Mouse (Mus musculus) intestine, postnatal 0 days (tissue): ENCODE measurements around the gene Tpgs1. TPM values are rescaled to one million over a fixed set of nuclear protein-coding genes. Genes with fewer than 3 reads are reported as not detected.
"Not testable (repeated sequence)": the region's sequence is repeated elsewhere in the genome, so short reads cannot be mapped to it uniquely, and the experiment has no call there.

Experiments
- ATAC-seq: fragments of 200-750 bp; cut with Nextera tagmentation; 2 replicates; pipeline ENCODE4 v1.8.0; 2017; ENCODE audit warnings: mild to moderate bottlenecking, moderate TSS enrichment, moderate library complexity
- H3K27ac ChIP-seq: fragments of 300-500 bp; sonication (generic); 2 replicates; pipeline ENCODE4 v1.5.1; 2014; ENCODE audit warnings: mild to moderate bottlenecking, low read depth, low read length, moderate library complexity
- H3K27me3 ChIP-seq: fragments of 300-500 bp; sonication (generic); replicated peaks from 2 replicates; pipeline ENCODE4 v1.6.1; 2014; ENCODE audit warnings: low read length, mixed read lengths; ENCODE audit not compliant: control insufficient read depth, insufficient read depth
- H3K36me3 ChIP-seq: fragments of 300-500 bp; sonication (generic); 2 replicates; pipeline ENCODE4 v1.6.1; 2014; ENCODE audit warnings: mild to moderate bottlenecking, moderate library complexity; ENCODE audit not compliant: control insufficient read depth, insufficient read depth
- H3K4me1 ChIP-seq: fragments of 300-500 bp; sonication (generic); replicated peaks from 2 replicates; pipeline ENCODE4 v1.6.1; 2014; ENCODE audit warnings: antibody characterized with exemption, low read length, mixed read lengths; ENCODE audit not compliant: control insufficient read depth, insufficient read depth
- H3K4me2 ChIP-seq: fragments of 300-500 bp; sonication (generic); replicated peaks from 2 replicates; pipeline ENCODE4 v1.6.1; 2014; ENCODE audit warnings: low read depth, mild to moderate bottlenecking, moderate library complexity
- H3K4me3 ChIP-seq: fragments of 300-500 bp; sonication (generic); 2 replicates; pipeline ENCODE4 v1.5.1; 2014; ENCODE audit warnings: low read depth, low read length
- H3K9ac ChIP-seq: fragments of 300-500 bp; sonication (generic); 2 replicates; pipeline ENCODE4 v1.6.1; 2014; ENCODE audit warnings: mild to moderate bottlenecking, low read depth, low read length
- H3K9me3 ChIP-seq: fragments of 300-500 bp; sonication (generic); 2 replicates; pipeline ENCODE4 v1.6.1; 2016; ENCODE audit warnings: mixed run types; ENCODE audit not compliant: control insufficient read depth
- CTCF ChIP-seq: sonication (generic); IDR thresholded peaks from 2 replicates; pipeline ENCODE4 v1.5.1; 2016; ENCODE audit warnings: low read depth, mild to moderate bottlenecking, control low read depth, antibody characterized with exemption, moderate library complexity
- WGBS: fragments of 180-500 bp; shearing (Covaris S2); extraction: QIAGEN DNeasy Blood & Tissue Kit; methylation state at CpG from one replicate; pipeline ENCODE4 v1.1.7; 2014; 5-methylcytosine and 5-hydroxymethylcytosine counted together
- polyA plus RNA-seq: library from polyadenylated mRNA; unstranded; fragments of >200 nt; fragmentation: Nextera tagmentation; extraction: Ambion mirVana; gene quantifications from 2 replicates; pipeline ENCODE4 v1.2.1, GENCODE M21; 2015

Tpgs1 gene
- polyA plus RNA-seq, 1 experiment from 2014 or later = 47.6 TPM

GRCm38 (mm10) chr10:79700676-79701075, 31.5 kb downstream of the Tpgs1 start:
- Histone ChIP-seq H3K27me3 (no peaks in the 10 kb centered on the region), H3K4me2 (no peak overlapping the region), H3K9ac (no peak overlapping the region), H3K36me3 (no peaks in the 10 kb centered on the region), H3K4me3 (no peak overlapping the region), H3K27ac (peak overlapping the region; percentile 64), H3K4me1 (peaks cover 23% of the 10 kb centered on the region), H3K9me3 (no peaks in the 10 kb centered on the region)
- 23% methylated on average over 7 of the region's 7 CpGs for WGBS
- ATAC-seq = no peak
- TF ChIP-seq CTCF = no peak

DNA sequence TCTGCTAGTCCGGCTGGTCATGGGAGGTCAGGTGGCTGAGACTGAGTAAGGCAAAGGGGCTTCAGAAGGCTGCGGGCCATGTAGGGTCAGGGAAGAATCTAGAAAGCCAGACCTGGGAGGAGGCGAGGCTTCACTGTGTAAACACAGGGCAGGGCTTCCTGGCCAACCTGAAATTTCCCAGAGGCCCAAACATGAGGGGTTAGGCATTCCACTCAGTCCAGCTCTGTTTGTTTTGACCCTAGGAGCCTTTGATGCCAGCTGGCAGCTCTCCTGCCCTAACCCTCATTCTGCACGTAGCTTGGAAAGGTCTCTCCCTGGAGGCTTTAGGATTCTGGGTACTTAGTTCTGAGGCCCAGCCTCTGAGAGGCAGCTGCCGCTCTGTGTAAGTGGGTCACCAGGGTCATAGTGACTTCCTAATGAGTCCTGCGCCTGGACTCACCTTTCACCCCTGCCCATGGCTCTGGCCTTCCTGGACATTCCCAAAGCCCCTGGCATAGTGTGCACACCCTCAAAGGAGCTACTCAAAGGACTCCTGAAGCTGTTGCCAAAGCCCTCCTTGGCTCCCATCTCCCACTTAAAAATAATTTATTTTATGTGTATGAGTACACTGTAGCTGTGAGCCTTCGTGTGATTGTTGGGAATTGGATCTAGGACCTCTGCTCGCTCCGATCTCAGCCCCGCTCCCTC, 32.4 kb downstream of the Tpgs1 start:
- no peak for ATAC-seq
- Histone ChIP-seq H3K27ac (peak overlapping the region; percentile 64; the same call in 1 of the 2 replicates), H3K4me2 (0 out of 2 replicates have a peak overlapping the region, but pooled peaks have one; percentile 17), H3K4me1 (peaks cover 23% of the 10 kb centered on the region; the same call in 1 of the 2 replicates), H3K9ac (no peak overlapping the region; the same call in 1 of the 2 replicates), H3K9me3 (no peaks in the 10 kb centered on the region), H3K36me3 (no peaks in the 10 kb centered on the region), H3K27me3 (no peaks in the 10 kb centered on the region), H3K4me3 (no peak overlapping the region)
- WGBS = 29% methylated on average over 10 of the region's 10 CpGs
- TF ChIP-seq CTCF = no peak

DNA sequence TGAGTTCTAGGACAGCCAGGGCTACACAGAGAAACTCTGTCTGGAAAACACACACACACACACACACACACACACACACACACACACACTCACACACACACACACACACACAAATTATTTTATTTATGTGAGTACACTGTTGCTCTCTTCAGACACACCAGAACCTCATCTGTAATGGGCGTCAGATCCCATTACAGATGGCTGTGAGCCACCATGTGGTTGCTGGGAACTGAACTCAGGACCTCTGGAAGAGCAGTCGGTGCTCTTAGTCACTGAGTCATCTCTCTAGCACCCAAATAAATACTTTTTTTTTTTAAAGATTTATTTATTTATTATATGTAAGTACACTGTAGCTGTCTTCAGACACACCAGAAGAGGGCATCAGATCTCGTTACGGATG, 33.8 kb downstream of the Tpgs1 start:
- H3K9me3 ChIP-seq, ATAC-seq, H3K36me3 ChIP-seq, H3K27ac ChIP-seq, H3K4me2 ChIP-seq, H3K9ac ChIP-seq, H3K27me3 ChIP-seq, H3K4me3 ChIP-seq: not testable (repeated sequence)
- 86% methylated on average over 3 of the region's 4 CpGs for WGBS
- H3K4me1 ChIP-seq = peaks cover 15% of the 10 kb centered on the region

DNA sequence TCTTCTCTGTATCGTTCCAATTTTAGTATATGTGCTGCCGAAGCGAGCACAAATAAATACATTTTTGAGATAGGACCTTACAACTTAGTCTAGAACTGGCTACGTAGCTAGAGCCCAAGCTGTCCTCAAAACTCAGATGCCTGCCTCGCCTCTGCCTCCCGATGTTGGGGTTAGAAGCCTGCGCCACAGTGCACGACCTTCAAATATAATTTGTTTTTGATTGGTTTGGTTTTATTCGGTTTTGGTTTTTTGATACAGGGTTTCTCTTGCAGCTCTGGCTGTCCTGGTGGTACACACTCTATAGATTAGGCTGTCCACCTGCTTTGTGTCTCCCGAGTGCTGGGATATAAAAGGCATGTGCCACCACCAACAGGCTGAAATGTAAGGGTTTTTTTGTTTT, 34.4 kb downstream of the Tpgs1 start:
- Histone ChIP-seq H3K4me2 (peak overlapping the region; percentile 79), H3K9me3 (no peaks in the 10 kb centered on the region), H3K4me3 (peak overlapping the region; percentile 85), H3K4me1 (peaks cover 10% of the 10 kb centered on the region), H3K27ac (no peak overlapping the region), H3K36me3 (0 out of 2 replicates have a peak, but pooled peaks cover 3% of the 10 kb centered on the region), H3K9ac (no peak overlapping the region), H3K27me3 (no peaks in the 10 kb centered on the region)
- no peak for ATAC-seq
- no peak for TF ChIP-seq CTCF
- 79% methylated on average over 10 of the region's 10 CpGs for WGBS

DNA sequence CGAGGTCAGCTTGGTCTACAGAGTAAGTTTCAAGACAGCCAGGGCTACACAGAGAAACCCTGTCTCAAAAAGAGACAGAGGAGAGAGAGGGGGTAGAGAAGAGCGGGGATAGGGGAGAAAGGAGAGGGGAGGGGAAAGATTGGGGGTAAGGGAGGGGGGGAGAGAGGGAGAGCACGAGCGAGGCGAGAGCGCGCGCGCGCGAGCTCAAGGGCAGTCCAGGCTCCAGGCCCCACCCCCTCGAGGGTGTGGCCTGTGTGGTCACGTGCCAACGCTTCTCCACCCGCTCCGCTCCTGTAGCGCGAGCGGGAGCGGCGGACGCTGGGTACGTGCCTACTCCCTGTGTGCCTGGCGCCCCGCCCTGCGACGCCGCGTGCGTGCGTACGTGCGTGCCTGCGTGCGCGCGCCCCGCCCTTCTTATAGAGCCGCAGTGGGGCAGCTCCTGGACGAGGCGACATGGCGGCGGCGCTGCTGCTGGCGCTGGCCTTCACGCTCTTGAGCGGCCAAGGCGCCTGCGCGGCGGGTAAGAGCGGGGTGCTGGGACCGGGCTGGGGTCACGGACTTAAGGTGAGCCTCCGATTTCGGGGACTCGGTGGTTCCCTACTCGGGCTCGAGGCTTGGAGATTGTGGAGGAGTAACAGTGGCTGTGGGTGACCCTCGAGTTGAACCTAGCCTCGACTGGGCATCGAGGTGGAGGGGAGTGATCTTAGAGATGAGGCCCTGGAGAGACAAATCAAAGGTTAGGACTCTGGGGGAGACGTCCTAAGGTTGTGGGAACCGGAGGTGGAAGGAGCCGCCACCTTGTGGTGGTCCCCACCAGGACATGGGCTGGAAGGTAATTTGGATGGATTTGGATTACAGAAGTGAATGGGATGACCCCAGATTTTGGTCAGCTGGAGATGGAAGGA, 35.1 kb downstream of the Tpgs1 start, which contains the start of gene Bsg:
Gene Bsg (plus strand): TSS at position 427 of the 905 bp plus-strand sequence.
- Histone ChIP-seq H3K27me3 (no peaks in the 10 kb centered on the region), H3K9me3 (no peaks in the 10 kb centered on the region), H3K36me3 (peaks cover 11% of the 10 kb centered on the region; the same call in 1 of the 2 replicates), H3K4me1 (peaks cover 10% of the 10 kb centered on the region), H3K27ac (peak within 1 kb of the TSS; percentile 81), H3K9ac (peak within 1 kb of the TSS; percentile 91), H3K4me3 (peak within 1 kb of the TSS; percentile 85), H3K4me2 (peak within 1 kb of the TSS; percentile 79)
- peak; percentile 74 for TF ChIP-seq CTCF
- ATAC-seq = peak; percentile 97
- under 1% methylated on average over 51 of the region's 65 CpGs for WGBS

- H3K9ac ChIP-seq = peak overlapping the region; percentile 91
- 2% methylated on average over 10 of the region's 10 CpGs for WGBS
- H3K4me2 ChIP-seq = peak overlapping the region; percentile 79
- peak overlapping the region; percentile 85 for H3K4me3 ChIP-seq
- H3K27me3 ChIP-seq = no peaks in the 10 kb centered on the region
- H3K4me1 ChIP-seq = peaks cover 10% of the 10 kb centered on the region
- H3K9me3 ChIP-seq = no peaks in the 10 kb centered on the region
- TF ChIP-seq CTCF = no peak
- H3K27ac ChIP-seq = peak overlapping the region; percentile 81; the same call in 1 of the 2 replicates
- ATAC-seq = no peak
- H3K36me3 ChIP-seq = peaks cover 18% of the 10 kb centered on the region
These were observed 35.8 kb downstream of the Tpgs1 start for GRCm38 (mm10) chr10:79704970-79705360.
